Mouse (Mus musculus) ES-CJ7 (cell line): ENCODE measurements at regions not wholly inside any gene's neighbourhood (a gene's known extent, or its start where the extent isn't known, plus 50 kb on each side); places are given as distances from the start of the nearest gene placed in this dataset.

Source experiments
- DNase-seq: peaks from one replicate; pipeline ENCODE4 v3.0.0; 2011; ENCODE audit warnings: low read depth, low spot score

- DNase-seq, result peak; percentile 6
Measured at GRCm38 (mm10) chrX:107477066-107477465, 73.9 kb upstream of the Itm2a start.

DNA sequence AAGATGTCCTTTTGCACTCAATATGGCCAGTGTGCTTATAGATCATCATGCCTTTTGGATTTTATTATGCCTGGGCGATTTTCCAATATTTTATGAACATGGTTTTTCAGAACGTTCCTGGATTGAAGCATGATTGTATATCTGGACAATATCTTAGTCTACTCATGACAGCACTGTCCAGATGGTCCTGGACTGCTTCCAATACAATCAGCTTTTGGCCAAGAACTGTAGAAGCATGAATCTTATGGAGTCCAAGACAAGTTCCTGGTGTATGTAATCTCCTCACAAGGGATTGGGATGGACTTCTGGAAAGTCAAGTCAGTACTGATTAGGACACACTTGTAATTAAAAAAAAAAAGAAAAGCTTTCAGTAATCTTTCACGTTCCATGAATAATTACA is 66.1 kb upstream of the Itm2a start:
- no peak for DNase-seq
